Mouse (Mus musculus) spleen, adult 2 months (tissue): ENCODE measurements around the gene Lpo.

ENCODE experiments used
- CTCF ChIP-seq: fragments of 200-500 bp; IDR thresholded peaks from 2 replicates; pipeline ENCODE4 v1.5.1; 2011; ENCODE audit warnings: mild to moderate bottlenecking, inconsistent platforms; ENCODE audit not compliant: insufficient read depth, insufficient read length, insufficient replicate concordance; ENCODE audit errors: extremely low read depth
- POLR2A ChIP-seq: fragments of 200-500 bp; IDR thresholded peaks from 2 replicates; pipeline ENCODE4 v1.6.1; 2011; ENCODE audit warnings: low read depth, low read length, inconsistent platforms

DNA sequence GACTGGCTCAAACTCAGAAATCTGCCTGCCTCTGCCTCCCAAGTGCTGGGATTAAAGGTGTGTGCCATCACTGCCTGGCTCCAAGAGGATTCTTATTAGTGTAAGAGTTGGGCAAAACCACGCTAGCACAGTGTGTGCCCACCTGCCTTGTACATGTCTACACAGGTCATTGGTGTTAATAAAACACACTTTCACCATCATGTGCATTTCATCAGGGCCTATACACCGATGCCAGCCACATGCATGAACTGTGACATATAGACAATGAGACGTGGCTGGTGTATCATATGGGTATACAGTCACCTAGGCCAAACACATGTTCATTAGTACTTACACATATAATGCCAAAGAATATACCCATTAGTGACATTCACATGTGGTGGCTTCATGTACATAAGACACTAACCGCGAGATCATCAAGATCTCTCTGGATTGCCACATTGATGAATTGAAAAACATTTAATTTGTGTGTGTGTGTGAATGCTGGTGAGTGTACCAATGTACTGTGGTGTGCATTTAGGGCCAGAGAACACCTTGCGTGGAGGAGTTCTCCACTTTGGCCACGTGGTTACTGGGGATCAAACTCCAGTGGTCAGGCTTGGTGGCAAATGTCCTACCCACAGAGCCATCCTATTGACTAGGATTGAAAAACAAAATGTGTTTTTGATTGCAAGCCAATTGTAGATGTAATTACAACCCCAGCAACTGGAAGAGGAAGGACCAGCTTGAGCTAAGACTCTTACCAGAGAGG is 69.8 kb downstream of the Lpo start:
- TF ChIP-seq POLR2A (peak; percentile 75), CTCF (no peak)
